Mouse (Mus musculus): ENCODE results near the gene Fancb.

Gene Fancb

DNA sequence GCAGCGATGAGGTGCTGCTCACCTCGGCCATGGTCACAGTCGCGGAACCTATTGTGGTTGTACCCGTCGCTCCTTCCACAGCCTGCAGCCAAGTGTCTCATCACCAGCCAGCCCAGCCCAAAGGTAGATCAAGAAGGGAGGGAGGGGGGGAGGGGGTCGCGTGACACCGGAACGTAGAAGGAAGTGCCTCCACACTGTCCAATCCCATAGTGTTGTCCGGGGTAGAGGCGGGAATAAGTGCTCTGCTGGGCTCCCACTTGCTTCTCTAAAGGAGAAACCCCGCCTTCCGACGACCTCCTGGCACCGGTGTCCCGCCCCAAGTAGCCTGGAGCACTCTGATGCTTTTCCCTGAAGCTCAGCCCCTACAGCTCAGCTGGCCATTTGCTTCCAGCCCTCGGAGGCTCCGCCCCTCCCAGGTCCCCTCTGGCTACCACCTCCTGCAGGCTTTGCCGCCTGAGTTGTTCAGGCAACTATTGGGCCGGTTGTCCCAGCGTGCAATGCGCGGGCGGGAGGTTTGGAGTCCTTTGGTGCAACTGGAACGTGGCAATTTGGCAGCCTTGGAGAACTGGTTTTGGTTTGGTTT lies at the start of gene Fancb, which contains the start of gene Mospd2:
Gene Fancb (plus strand): TSS at position 400 of the 583 bp plus-strand sequence.
Gene Mospd2 (minus strand): TSS at position 183 of the 583 bp plus-strand sequence.
- peak; percentile 96 for DNase-seq (ENCODE audit: low read depth)

DNA sequence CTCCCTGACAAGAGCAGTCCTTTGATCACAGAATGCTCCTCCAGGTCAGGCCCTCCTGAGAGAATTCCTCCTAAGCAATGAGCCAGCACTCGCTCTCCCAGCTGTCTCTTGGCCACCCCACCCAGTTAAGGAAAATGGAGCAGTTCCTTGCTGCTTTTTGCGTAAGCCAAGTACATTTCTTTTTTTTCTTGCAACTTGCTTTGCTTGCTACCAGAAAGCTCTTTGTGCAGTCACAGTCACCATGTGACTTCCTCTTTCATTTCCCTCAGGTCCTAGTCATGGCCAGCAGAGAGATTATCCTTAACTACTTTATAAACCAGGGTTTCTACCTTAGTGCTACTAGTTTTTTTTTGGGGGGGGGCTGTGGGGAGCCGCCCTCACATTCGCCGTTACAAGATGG lies 38.9 kb upstream of the Fancb start:
- peak; percentile 15 for DNase-seq (ENCODE audit: low read depth)

GRCm38 (mm10) chrX:164951858-164952576 lies 28.4 kb upstream of the Fancb start:
- peak; percentile 69 for DNase-seq (ENCODE audit: low read depth)

DNA sequence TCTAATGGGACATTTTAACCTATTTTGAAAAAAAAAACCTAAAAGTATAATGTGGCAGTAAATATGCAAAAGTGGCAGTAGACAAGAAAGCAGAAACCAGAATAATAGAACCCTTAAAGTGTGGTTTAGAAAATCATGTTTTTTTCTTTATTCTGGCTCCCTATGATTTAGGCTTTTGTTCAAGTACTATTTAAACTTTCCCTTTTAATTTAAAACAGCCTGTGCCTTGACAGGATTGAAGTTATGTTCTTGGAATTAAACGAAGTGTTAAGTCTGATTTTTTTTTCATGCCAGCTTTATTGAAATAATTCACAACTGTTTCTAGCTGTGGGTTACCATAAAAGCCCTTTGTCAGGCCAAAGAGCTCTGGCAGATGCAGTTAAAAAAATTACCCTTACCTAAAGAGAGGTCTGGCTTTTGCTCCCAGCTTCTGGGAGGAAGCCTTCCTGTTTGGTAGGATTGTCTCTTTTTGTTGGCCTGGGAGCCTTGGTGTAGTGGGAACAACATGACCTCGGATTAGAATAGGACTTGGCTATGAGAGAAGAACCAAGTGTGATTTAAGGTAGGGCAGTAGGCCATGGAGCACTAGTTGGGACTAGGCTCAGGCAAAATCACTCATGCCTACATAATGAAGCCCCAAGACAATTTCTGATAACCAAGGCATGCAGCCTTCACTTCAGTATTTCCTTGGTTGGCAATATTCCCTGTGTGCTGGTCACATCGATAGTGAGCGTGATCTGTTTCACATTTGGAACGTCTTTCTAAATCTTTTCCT lies 27.6 kb upstream of the Fancb start:
- no peak for DNase-seq (ENCODE audit: low read depth)

- no peak for DNase-seq (ENCODE audit: low read depth)
Measured at GRCm38 (mm10) chrX:164965750-164966448, 14.5 kb upstream of the Fancb start.

- DNase-seq (ENCODE audit: low read depth), result no peak
Measured at GRCm38 (mm10) chrX:164971206-164971605, 9.2 kb upstream of the Fancb start.

GRCm38 (mm10) chrX:164978866-164979265 lies 1.5 kb upstream of the Fancb start:
- DNase-seq (ENCODE audit: low read depth), result no peak

- DNase-seq (ENCODE audit: low read depth), result no peak
Measured at GRCm38 (mm10) chrX:165003141-165003540, 22.7 kb downstream of the Fancb start.

- no peak for DNase-seq (ENCODE audit: low read depth)
Measured at GRCm38 (mm10) chrX:165004779-165005324, 24.5 kb downstream of the Fancb start, which contains the start of gene Gm17604. Gm17604 (minus strand) TSS chrX:165004829.
